In the genomic region with DNA sequence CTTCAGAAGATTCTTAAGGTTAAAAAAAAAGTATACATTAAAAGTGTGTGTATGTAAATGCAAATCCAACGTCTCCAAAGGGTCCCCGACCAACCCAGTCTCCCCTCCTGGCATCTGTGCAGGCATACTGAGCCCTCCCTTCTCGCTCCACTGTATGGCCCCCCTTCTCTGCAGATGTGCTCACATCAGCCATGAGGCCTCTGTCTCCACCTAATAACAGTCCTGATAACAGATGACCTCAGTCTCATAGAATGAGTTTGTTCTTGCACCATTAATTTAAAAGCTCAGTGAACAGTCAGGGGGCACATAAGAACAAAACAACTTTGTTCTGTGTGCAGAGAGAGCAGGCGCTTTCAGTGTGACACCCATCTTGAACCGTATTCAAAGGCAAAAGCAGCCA, we compare ENCODE assay signal across 29 mouse cellular contexts. TPM values are rescaled to one million over a fixed set of nuclear protein-coding genes. Genes with fewer than 3 reads are reported as not detected.
DNase-seq lines count a peak whose midpoint lies in the region; ATAC-seq lines count a peak whose summit lies in the region.
"Had no signal": no experiment of that assay in that cellular context is flagged by ENCODE, and none has a peak within 500 bp of the region (broad histone marks: within the 10 kb centered on the region; RNA-seq: fewer than 3 reads in every experiment).

No protein-coding gene starts in this region.

- H3K36me3 ChIP-seq in kidney, embryonic 16.5 days (ENCODE audit: insufficient read depth, low read length), result no peaks in the 10 kb centered on the region
- H3K36me3 ChIP-seq: embryonic facial prominence, embryonic 10.5 days; embryonic facial prominence, embryonic 15.5 days; G1E; hindbrain, embryonic 10.5 days; intestine, embryonic 15.5 days; limb, embryonic 12.5 days; liver, embryonic 15.5 days; midbrain, embryonic 10.5 days; midbrain, embryonic 15.5 days had no signal

- no peaks in the 10 kb centered on the region for H3K27me3 ChIP-seq in kidney, embryonic 16.5 days (ENCODE audit: insufficient read depth, low read length)
- H3K27me3 ChIP-seq: embryonic facial prominence, embryonic 15.5 days; forebrain, embryonic 13.5 days; intestine, embryonic 15.5 days; limb, embryonic 12.5 days; liver, embryonic 15.5 days; midbrain, embryonic 15.5 days had no signal

- peak; percentile 5 for DNase-seq in embryo, embryonic 10.5 days (ENCODE audit: low spot score)
- no peak for DNase-seq in embryo, embryonic 10 days (ENCODE audit: low spot score)
- DNase-seq in kidney, postnatal 25 days, result no peak
- DNase-seq in lung, postnatal 10 days, result peak; percentile 29
- no peak for DNase-seq in lung, postnatal 14 days
- peak; percentile 23 for DNase-seq in mesoderm, embryonic 11.5 days (ENCODE audit: low read depth, low spot score)
- no peak for DNase-seq in spleen, postnatal 36 days (ENCODE audit: low spot score in 2 of 2)
- DNase-seq: adrenal gland, postnatal 10 days; cerebellum, adult 8-10 months; cerebellum, postnatal 36 days; gastrocnemius, postnatal 14 days; heart, postnatal 14 days; kidney, adult 2 months; kidney, postnatal 10 days; right cerebral cortex, postnatal 4 days; thymus, postnatal 4 days had no signal

- WGBS in kidney, embryonic 16.5 days, result 41% methylated on average over 5 of the region's 5 CpGs

- H3K9ac ChIP-seq in kidney, embryonic 16.5 days (replicated peaks; ENCODE audit: low read length), result no peak overlapping the region
- H3K9ac ChIP-seq: embryonic facial prominence, embryonic 15.5 days; forebrain, embryonic 13.5 days; intestine, embryonic 15.5 days; limb, embryonic 12.5 days; liver, embryonic 15.5 days; midbrain, embryonic 15.5 days had no signal

- no peaks in the 10 kb centered on the region for H3K9me3 ChIP-seq in kidney, embryonic 16.5 days (ENCODE audit: low read length)
- H3K9me3 ChIP-seq: embryonic facial prominence, embryonic 10.5 days; embryonic facial prominence, embryonic 15.5 days; forebrain, embryonic 13.5 days; G1E; hindbrain, embryonic 10.5 days; intestine, embryonic 15.5 days; limb, embryonic 12.5 days; liver, embryonic 15.5 days; midbrain, embryonic 10.5 days; midbrain, embryonic 15.5 days had no signal

- no peak overlapping the region for H3K4me2 ChIP-seq in kidney, embryonic 16.5 days (replicated peaks; ENCODE audit: low read depth, low read length)
- H3K4me2 ChIP-seq: embryonic facial prominence, embryonic 15.5 days; forebrain, embryonic 13.5 days; intestine, embryonic 15.5 days; limb, embryonic 12.5 days; liver, embryonic 15.5 days; midbrain, embryonic 15.5 days had no signal

- peak; percentile 46; the same call in 1 of the 2 replicates for ATAC-seq in kidney, embryonic 16.5 days (ENCODE audit: low FRiP score, low TSS enrichment)
- ATAC-seq: forebrain, embryonic 13.5 days; hindbrain, postnatal 0 days; intestine, embryonic 15.5 days; midbrain, embryonic 15.5 days had no signal

- no peak overlapping the region for H3K27ac ChIP-seq in kidney, embryonic 16.5 days (ENCODE audit: low read length)
- H3K27ac ChIP-seq: embryonic facial prominence, embryonic 10.5 days; embryonic facial prominence, embryonic 15.5 days; forebrain, embryonic 13.5 days; hindbrain, embryonic 10.5 days; hindbrain, postnatal 0 days; intestine, embryonic 15.5 days; left cerebral cortex, adult 2 months; limb, embryonic 12.5 days; liver, embryonic 15.5 days; midbrain, embryonic 10.5 days; midbrain, embryonic 15.5 days had no signal

- H3K4me1 ChIP-seq in kidney, embryonic 16.5 days (ENCODE audit: insufficient read depth, low read length), result 0 out of 2 replicates have a peak, but pooled peaks cover 3% of the 10 kb centered on the region
- H3K4me1 ChIP-seq: embryonic facial prominence, embryonic 10.5 days; embryonic facial prominence, embryonic 15.5 days; forebrain, embryonic 13.5 days; intestine, embryonic 15.5 days; limb, embryonic 12.5 days; liver, embryonic 15.5 days; midbrain, embryonic 10.5 days; midbrain, embryonic 15.5 days had no signal

- no peak overlapping the region for H3K4me3 ChIP-seq in kidney, embryonic 16.5 days (ENCODE audit: low read length)
- H3K4me3 ChIP-seq: embryonic facial prominence, embryonic 10.5 days; embryonic facial prominence, embryonic 15.5 days; forebrain, embryonic 13.5 days; hindbrain, embryonic 10.5 days; intestine, embryonic 15.5 days; left cerebral cortex, adult 2 months; limb, embryonic 12.5 days; liver, embryonic 15.5 days; midbrain, embryonic 10.5 days; midbrain, embryonic 15.5 days had no signal

RNA-seq across cellular contexts. Expression of a gene that starts 27.6 kb away (rescaled TPM):
- 7.3 and 8.5 TPM in 2 replicates for polyA plus RNA-seq in kidney, embryonic 16.5 days (2015; fragmentation: Nextera tagmentation; extraction: Ambion mirVana)
- polyA plus RNA-seq: G1E had no signal

Comparison
In these comparisons a context has a peak if more than half of its experiments do, and no peak if none do; other contexts are left out.
1. DNase-seq: peak in embryo, embryonic 10.5 days (single experiment), lung, postnatal 10 days (single experiment) and mesoderm, embryonic 11.5 days (single experiment); none in embryo, embryonic 10 days (single experiment), kidney, postnatal 25 days (0 of 2), lung, postnatal 14 days (single experiment) and spleen, postnatal 36 days (0 of 2).